Mouse (Mus musculus): ENCODE measurements around the gene Klri1. TPM values are rescaled to one million over a fixed set of nuclear protein-coding genes. Genes with fewer than 3 reads are reported as not detected.
"Not testable (repeated sequence)": the region's sequence is repeated elsewhere in the genome, so short reads cannot be mapped to it uniquely, and the experiment has no call there.

Gene Klri1
- not detected in 2 replicates for polyA plus RNA-seq (2012; rRNA removed)

DNA sequence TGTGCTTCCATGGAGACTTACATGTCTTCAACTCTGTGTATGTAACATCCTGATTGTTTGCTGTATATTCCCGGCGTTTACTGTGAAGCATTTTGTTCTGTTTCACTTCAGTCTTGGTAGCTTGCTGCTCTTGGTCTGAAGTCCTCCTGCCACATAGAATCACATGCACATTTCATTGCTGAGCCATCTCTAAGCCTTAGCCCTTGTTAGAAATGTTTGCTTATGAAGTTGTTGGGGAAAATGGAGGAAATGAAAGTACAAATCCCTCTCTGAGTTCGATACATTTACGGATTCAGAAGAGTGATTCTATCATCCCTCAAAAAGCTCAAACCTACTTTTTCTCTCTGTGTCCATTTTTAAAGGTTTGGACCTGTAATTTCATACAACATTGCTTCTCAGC is at the start of gene Klri1:
Gene Klri1, minus strand, starts transcription at position 101 of the 400 bp plus-strand sequence.
- no peak for DNase-seq (ENCODE audit: extremely low spot score in 1 of 2, low spot score in 1 of 2)

DNA sequence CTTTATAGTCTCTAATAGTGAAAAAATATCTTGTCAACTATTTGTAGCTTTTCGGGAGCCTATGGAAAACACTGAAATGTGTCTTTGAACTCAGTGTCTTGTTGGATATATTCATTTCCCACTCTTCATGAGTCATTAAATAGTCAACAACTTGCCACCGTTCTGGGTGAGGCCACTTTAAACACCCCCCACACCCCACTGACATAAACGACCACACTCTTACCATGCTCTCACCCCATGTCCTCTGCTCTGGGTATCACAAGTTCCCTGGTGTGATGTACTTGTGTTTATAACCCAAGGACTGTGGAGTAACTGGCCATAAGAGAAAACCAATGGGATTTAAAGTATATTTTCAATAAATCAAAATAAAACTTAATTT is 30.7 kb upstream of the Klri1 start:
- no peak for DNase-seq (ENCODE audit: extremely low spot score in 1 of 2, low spot score in 1 of 2)

GRCm38 (mm10) chr6:129747016-129747653 is 30.2 kb upstream of the Klri1 start:
- DNase-seq (ENCODE audit: extremely low spot score in 1 of 2, low spot score in 1 of 2) = no peak

DNA sequence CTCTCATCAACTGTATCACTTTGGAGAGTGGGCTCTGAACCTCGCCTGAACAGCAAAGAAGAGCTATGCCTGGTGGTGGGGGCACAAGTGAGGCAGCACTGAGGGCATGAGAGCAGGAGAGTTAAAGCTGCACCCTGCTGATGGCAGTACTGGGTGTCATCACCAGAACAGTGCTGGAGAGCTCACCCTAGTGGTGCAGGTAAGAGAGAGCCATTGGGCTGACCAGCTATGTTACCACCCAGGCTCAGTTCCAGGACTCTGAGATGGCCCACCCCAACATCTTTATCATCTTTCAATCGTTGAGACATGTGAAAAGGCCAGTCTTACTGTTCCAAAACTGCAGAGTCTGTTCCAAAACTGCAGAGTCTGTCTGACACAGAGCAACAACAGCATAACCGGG is 29.2 kb upstream of the Klri1 start:
- DNase-seq (ENCODE audit: extremely low spot score in 1 of 2, low spot score in 1 of 2) = no peak

DNA sequence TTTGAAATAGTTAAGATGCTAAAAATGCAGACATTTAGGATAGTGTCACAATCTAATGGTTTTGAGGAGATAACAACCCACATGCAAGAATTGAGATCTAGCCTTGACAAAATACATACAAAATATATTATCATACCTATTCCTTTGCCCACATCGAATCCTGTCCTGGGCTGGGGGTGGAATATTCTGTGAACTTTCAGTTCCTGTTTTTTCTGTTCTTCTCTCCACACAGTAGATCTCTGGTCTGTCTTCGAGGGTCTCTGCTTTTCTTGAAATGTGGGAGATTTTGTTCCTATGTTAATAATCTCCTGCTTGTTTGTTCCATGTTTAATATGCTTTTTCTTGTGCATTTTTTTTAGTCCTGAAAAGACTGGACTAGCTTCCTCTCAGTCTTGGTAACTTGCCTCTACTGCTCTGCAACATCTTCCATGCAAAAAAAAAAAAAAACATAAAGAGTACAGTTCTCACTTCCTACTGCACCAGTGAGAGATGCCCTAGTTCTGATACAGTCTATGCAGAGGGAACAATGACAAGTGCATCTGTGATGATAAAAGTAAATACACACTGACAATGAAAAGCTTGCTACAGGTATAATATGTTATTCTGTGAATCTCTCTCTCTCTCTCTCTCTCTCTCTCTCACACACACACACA is 23.3 kb upstream of the Klri1 start, which contains the start of gene Klri2:
Gene Klri2, minus strand, starts transcription at position 416 of the 653 bp plus-strand sequence.
- DNase-seq (ENCODE audit: extremely low spot score in 1 of 2, low spot score in 1 of 2) = no peak

DNA sequence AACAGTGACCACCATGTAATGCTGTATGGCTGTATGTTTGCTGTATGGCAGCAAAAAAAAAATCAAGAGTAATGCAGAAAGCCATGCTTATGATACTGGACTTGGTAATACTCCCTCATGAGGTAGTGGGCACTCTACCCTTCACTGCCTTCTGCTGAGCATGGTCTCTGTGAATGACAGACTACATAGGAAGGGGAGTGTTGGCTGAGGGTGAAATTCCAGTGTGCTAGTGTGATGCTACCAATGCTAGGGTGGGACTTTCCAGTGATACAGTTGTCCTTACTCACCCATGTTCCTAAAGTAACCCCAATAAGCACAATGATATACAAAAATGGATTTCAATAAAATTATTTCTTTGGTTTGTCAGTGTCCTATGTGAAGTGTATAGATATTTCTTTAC is 19.5 kb upstream of the Klri1 start:
- no peak for DNase-seq (ENCODE audit: extremely low spot score in 1 of 2, low spot score in 1 of 2)

- no peak for DNase-seq (ENCODE audit: extremely low spot score in 1 of 2, low spot score in 1 of 2)
Observed at GRCm38 (mm10) chr6:129727237-129727636, 10.3 kb upstream of the Klri1 start.

DNA sequence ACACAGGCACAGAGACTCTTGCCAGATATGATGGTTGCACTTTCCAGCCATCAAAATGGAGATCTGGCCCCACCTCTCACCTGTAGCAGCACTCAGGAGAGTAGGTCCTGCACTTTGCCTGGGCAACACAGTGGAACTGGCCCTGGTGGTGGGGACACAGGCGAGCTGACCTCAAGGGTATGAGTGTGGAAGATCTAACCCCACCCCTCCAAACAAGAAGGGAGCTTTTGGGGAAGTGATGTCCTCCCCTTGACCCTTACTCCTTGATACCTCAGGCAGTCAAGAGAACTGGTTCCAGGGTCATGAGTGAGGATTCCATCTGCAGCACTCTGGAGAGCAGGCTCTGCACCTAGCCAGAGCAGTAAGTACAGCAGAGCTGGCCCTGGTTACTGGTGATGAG is 4.5 kb upstream of the Klri1 start:
- no peak for DNase-seq (ENCODE audit: extremely low spot score in 1 of 2, low spot score in 1 of 2)

GRCm38 (mm10) chr6:129720487-129720886 is 3.6 kb upstream of the Klri1 start:
- DNase-seq (ENCODE audit: extremely low spot score in 1 of 2, low spot score in 1 of 2) = no peak

DNA sequence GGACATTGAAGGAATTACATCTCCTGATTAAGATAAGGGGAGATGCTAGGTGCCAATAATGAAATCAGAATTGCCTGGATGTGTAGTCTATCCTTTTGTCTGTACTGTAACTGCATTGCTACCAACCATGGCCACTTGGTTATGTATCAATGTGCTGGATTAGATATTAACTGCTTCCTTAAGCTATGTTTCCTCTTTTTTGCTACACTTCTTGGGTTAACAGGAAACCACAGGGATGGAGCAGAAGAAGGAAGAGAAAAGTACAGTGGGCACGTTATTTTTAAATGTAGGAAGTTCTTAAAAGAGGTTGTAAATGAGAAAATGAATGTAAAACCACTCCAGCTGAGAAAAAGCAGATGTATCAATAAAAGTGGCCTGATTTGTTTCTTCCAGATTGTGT is 3.4 kb downstream of the Klri1 start:
- no peak for DNase-seq (ENCODE audit: extremely low spot score in 1 of 2, low spot score in 1 of 2)

- not testable (repeated sequence) for DNase-seq (ENCODE audit: extremely low spot score in 1 of 2, low spot score in 1 of 2)
Observed at GRCm38 (mm10) chr6:129691436-129691835, 25.5 kb downstream of the Klri1 start.

- DNase-seq (ENCODE audit: extremely low spot score in 1 of 2, low spot score in 1 of 2) = no peak
Observed at GRCm38 (mm10) chr6:129680379-129680778, 36.6 kb downstream of the Klri1 start.

DNA sequence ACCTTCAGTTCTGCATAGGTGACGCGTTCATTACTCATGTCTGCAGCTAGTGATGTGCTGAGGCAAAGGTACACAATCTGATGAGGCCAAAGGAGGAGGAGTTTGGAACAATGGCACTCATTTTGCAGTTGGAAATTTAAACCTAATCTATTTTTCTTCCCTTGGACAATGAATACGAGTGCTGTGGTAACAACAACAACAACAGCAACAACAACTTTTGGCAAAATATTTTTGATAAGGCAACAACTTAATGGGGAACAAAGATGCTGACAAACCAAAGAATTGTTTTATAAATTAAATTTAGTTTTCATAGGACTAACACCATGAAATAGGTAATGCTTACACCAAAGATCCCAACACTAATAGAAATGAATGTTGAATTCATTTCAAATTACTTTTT is 38.1 kb downstream of the Klri1 start, which contains the start of gene Klrc1:
Gene Klrc1, minus strand, starts transcription at position 101 of the 400 bp plus-strand sequence.
- no peak for DNase-seq (ENCODE audit: extremely low spot score in 1 of 2, low spot score in 1 of 2)

- not testable (repeated sequence) for DNase-seq (ENCODE audit: extremely low spot score in 1 of 2, low spot score in 1 of 2)
Observed at GRCm38 (mm10) chr6:129661301-129661700, 55.6 kb downstream of the Klri1 start.

DNA sequence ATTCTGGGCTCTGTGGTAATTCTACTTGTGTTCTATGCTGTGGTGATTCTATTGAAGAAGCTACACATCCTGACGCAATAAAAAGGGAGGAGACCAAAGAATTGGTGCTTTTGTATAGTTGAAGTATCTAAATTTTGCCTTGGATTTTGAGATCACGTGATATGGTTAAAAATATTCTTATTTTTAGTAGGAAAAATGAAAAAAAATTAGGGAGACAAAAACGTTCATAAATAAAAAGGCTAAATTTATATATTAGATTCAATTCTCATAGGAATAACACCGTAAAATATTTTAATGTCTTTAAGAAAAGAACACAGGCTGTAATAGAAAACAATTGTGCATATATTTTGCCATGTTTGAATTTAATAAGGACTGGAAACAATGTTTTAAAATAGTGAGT is 56.3 kb downstream of the Klri1 start, which contains the start of gene Klrc2:
Gene Klrc2, minus strand, starts transcription at position 101 of the 400 bp plus-strand sequence.
- DNase-seq (ENCODE audit: extremely low spot score in 1 of 2, low spot score in 1 of 2) = not testable (repeated sequence)

Other genes starting within 250 kb of the Klri1 start
- gene Olr1, start 210.0 kb downstream of the Klri1 start, polyA plus RNA-seq (2012; rRNA removed) = 0.20 and 0.63 TPM in 2 replicates
- not detected in 2 replicates for gene Tmem52b, start 204.6 kb downstream of the Klri1 start, polyA plus RNA-seq (2012; rRNA removed)
- gene Gabarapl1, start 184.0 kb downstream of the Klri1 start, polyA plus RNA-seq (2012; rRNA removed) = 510 and 530 TPM in 2 replicates
- 0.38 and 0.53 TPM in 2 replicates for gene Klre1, start 139.2 kb downstream of the Klri1 start, polyA plus RNA-seq (2012; rRNA removed)
- 0.21 and 0.22 TPM in 2 replicates for gene Klrd1, start 125.3 kb downstream of the Klri1 start, polyA plus RNA-seq (2012; rRNA removed)
- 0.04 TPM in 1 of 2 replicates, not detected in the other for gene Klrk1, start 93.3 kb downstream of the Klri1 start, polyA plus RNA-seq (2012; rRNA removed)
- gene Klrc3, start 73.8 kb downstream of the Klri1 start, polyA plus RNA-seq (2012; rRNA removed) = not detected in 2 replicates
- gene Klrc2, start 56.4 kb downstream of the Klri1 start, polyA plus RNA-seq (2012; rRNA removed) = not detected in 2 replicates
- not detected in 2 replicates for gene Klrc1, start 38.2 kb downstream of the Klri1 start, polyA plus RNA-seq (2012; rRNA removed)
- 0.08 TPM in 1 of 2 replicates, not detected in the other for gene Klri2, start 23.4 kb upstream of the Klri1 start, polyA plus RNA-seq (2012; rRNA removed)
- gene Gm156, start 67.1 kb upstream of the Klri1 start, polyA plus RNA-seq (2012; rRNA removed) = not detected in 2 replicates
- not detected in 2 replicates for gene Gm17631, start 145.5 kb upstream of the Klri1 start, polyA plus RNA-seq (2012; rRNA removed)
- not detected in 2 replicates for gene Klra17, start 159.5 kb upstream of the Klri1 start, polyA plus RNA-seq (2012; rRNA removed)
- gene Klra5, start 200.5 kb upstream of the Klri1 start, polyA plus RNA-seq (2012; rRNA removed) = not detected in 2 replicates